Mouse (Mus musculus): ENCODE measurements around the gene Klhl26.

Gene Klhl26

DNA sequence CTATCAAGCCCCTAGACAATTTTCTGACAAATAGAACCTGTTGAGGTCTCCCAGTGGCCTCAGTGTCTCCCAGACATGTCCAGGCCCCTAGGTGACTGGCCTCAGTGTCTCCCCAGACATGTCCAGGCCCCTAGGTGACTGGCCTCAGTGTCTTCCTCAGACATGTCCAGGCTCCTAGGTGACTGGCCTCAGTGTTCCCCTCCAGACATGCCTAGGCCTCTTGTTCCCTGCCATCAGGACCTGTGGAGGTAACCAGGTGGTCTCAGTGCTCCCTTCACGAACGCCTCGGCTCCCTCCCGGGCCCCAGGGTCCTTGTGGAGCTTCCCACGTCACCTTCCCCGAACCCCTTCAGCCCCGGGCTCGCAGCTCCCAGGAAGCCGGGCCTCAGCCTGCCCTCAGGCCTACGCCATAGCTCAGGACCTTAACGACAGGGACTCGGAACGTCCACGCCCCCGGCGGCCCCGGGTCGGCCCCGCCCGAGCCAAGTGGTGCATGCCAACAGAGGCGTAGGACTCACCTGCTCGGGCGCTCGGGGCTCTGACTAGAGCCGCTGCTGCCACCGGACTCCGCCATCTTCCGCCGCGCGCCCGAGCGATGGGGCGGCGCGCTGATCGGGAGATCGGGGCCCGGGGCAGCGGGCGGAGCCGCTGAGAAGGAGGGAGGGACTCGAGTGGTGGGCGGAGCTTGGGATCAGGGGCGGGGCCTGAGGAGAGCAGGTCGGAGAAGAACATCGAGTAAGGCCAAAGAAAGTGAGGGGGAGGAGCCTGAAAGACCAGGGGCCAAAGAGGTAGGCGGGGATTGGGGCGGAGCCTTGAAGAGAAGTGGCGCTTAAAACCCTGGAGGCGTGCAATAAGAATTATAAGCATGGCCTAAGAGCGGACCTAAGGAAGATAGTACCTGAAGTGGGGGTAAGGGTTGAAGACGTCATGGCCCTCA lies at the start of gene Klhl26:
TSS of gene Klhl26 (minus strand) at position 636 of the 936 bp plus-strand sequence.
- DNase-seq (ENCODE audit: low read depth): peak; percentile 98

DNA sequence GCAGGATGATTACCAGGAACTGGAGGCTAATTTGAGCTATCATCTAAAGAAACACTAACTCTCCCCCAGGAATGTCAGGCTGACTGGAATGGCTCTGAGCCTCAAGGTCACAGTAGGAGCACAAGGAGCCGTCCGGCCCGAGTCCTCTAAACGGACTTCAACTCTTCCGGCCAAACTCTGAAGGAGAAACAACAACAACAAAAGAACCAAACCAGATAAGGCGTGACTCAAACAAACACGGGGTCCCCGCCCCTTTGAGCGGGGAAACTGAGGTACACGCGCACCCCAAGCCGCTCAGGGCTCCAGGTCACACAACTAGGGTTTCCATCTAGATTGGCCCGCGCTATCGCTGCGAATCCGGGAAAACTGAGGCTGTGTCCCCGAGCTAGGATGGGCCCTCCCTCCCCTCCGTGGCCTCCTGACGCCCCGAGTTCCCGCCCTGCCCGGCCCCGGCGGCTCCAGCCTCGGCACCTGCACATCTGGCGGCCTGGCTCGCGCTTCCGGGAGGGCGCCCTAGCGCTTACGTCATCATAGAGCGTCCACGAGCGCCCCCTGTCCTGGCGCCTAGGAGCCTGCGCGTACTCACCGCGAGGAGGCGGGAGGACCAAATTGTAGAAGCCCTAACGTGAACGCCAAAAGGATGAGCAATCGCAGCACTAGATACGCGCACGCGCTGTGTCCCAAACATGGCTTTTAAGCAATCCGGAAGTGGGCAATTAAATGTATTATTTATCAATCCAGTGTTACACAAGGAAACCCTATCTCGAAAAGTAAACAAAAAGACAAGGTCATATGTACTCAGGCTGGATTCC lies 46.0 kb upstream of the Klhl26 start:
- DNase-seq (ENCODE audit: low read depth): peak; percentile 98

DNA sequence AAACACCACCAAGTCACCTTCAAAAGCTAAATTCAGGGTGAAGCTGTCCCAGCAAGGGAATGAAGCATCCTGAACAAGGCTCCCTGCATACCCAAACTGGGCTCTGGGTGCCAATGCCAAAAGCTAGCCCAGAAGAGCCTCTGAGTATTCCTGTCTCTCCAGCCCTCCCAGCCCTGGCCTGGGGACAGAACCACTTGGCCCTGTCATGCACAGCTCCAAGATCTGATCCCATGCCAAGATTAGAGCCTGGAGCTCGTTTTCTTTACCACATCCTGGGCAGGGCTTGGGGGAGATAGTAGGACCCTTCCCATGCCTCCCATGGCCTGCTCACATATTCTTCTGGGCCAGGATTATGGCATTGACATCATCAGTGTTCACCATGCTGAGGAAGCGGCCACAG lies 42.8 kb upstream of the Klhl26 start:
- DNase-seq (ENCODE audit: low read depth): no peak

DNA sequence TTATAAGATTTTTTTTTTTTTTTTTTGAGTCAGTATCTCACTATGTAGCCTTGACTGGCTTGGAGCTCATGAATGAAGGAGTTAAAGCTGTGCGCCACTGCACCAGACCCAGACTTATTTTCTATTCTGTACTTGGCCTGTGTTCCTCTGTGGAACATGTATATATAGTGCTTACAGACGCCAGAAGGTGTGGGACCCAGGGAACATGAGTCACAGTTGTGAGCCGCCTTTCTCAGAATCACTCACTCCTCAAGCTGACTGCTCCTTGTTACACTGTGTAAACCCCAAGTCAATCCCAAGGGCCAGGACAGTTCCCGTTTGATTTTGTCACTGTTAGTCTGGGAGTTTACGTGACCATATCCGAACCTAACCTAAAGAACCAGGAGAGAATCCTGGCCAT lies 42.3 kb upstream of the Klhl26 start:
- DNase-seq (ENCODE audit: low read depth): no peak

DNA sequence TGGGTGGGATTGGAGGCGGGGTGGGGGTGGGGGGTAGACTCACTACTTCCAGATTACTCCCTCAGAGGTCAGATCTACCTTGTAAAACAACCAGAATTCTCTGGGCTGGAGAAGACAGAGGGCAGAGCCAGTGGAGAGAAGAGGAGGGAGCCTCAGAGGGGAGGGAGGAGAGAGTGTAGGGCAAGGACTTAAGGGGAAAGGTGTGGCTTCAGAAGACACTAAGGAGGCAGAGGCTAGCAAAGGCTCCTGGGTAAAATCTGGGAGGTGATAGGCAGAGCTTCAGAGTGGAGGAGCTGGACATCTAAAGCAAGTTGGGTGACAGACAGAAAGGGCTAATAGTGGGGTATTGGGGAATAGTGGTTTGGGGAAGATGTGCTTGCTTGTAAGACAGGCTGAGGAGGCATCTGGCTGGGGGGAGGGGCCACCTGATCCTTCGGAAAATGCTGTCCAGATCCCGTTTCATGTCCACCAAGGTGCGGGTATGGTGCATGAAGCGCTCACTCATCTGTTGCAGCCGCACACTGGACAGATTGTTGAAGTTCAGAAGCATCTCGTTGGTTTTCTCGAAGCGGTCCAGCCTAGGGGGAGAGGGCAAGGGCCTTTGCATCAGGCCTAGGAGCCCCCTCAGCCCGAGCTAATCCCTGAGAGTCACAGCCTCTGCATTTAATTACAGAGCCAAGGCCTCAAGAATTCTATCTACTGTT lies 41.3 kb upstream of the Klhl26 start:
- DNase-seq (ENCODE audit: low read depth): no peak

DNA sequence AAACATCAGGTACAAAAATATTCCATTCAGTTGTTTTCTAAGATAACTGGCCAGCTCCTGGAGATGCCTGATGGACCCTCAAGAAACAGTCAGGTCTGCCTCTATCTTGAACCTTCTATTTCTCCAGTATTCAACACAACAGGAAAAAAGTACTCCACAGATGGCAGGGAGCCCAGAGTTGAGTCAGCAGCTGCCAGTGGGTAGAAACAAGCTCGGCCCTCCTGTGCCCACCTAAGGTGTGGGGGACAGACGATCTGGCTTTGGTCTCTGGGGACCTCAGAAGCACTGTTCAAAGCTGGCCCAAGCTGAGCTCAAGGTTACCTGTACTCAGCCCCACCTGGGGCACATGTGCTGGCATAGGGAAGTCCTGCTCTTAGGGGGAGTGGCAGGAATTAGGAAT lies 36.7 kb upstream of the Klhl26 start:
- peak; percentile 75 for DNase-seq (ENCODE audit: low read depth)

DNA sequence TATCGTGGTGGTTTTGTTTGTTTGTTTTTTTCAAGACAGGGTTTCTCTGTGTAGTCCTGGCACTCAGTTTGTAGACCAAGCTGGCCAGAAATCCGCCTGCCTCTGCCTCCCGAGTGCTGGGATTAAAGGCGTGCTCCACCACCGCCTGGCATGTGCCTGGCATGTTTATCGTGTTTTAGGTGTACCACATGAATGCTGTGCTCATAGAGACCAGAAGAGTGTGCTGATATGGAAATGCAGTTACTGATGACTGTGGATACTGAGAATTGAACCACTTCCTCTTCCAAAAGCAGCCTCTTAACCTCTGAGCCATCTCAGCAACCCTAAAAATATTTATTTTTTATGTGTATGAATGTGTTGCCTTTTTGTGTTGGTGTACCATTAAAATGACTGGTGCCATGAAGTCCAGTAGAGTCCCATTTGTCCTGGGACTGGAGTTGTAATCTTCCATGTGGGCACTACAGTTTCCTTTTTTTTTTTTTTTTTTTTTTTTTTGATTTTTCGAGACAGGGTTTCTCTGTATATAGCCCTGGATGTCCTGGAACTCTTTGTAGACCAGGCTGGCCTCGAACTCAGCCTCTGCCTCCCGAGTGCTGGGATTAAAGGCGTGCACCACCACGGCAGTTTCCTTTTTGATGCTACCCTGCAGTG lies 35.6 kb upstream of the Klhl26 start:
- peak; percentile 50 for DNase-seq (ENCODE audit: low read depth)

DNA sequence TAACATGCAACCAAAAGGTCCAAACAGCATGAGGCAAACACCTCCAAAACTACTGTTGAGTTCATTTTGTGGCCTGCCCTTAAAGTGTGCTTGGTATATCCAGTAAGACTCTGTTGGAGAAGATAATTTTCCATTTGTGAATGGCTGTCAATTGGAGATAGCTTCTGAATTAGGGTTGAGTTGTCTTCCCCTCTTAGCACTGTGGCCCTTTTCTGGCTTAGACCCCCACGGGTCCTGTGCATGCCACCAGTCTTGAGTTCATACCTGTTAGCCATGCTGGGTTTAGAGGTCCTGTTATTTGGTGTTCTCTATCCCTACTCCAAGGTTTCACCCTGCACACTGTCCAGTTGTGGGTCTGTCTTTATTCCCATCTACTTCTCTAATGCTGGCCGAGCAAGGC lies 35.0 kb upstream of the Klhl26 start:
- no peak for DNase-seq (ENCODE audit: low read depth)

DNA sequence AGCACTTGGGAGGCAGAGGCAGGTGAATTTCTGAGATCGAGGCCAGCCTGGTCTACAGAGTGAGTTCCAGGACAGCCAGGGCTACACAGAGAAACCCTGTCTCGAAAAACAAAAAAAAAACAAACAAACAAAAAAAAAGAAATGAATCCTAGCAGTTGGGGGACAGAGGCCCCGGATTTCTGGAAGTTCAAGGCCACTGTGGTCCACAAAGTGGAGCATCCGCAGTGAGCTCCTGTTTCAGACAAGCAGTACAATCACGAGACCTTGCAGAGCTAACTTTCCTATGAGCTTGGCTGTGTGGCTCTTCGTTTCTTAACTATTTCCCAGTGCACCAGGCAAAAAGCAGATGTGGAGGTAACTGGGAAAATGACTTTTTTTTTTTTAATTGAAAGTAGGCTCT lies 34.4 kb upstream of the Klhl26 start:
- DNase-seq (ENCODE audit: low read depth): peak; percentile 54

DNA sequence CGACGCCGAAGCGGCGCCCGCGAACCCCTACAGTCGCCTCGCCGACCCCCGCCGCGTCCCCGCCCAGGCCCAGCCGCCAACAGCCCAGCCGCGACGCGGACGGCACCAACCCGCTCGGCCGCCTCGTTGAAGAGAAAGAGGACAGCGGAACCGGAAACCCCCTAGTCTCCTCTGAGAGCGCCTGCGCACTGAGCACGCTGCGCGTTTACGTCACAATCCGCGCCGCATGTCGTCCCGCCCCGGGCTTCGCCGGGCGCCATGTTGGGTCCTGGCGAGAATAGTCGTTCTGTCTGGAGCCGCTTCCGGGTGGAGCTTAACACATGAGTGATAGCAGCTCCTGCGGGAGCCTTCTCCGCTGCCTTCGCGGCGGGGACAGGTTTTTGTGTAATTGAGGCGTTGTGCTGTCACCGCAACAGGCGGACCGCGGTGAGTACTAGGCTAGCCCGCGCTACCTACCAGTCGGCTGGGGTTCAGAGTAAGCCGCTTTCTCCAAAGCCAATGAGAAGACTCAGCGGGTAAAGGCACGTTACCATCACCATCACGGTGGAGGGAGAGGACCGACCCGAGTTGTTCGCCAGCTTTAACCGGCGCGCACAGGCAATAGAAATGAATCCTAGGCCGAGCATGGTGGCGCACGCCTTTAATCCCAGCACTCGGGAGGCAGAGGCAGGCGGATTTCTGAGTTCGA lies 33.6 kb upstream of the Klhl26 start, which contains the start of gene Uba52:
TSS of gene Uba52 (minus strand) at position 574 of the 688 bp plus-strand sequence.
- DNase-seq (ENCODE audit: low read depth): peak; percentile 95

DNA sequence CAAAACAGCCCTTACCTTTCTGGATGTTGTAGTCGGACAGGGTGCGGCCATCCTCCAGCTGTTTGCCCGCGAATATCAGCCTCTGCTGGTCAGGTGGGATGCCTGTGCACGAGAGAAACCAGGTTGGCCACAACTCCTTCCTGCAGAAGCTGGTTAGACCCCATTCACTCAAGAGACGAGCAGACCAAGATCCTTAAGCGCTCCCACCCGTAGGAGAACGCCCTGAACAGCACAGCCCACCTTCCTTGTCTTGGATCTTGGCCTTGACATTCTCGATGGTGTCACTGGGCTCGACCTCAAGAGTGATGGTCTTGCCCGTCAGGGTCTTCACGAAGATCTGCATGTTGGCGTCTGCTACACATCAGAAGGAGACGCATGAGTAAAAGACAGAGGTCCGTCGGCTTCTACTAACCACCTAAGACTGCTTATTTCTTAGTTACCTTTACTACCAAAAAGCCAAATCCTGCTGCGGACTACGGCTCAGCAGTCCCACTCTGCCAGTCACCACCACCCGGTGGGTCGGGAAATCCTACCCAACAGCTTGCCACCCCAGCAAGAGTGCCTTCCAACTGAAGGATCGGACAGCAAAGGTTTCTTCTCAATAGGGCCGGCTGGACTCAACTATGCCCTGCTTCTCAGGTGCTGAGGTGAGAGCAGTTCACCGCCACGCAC lies 32.6 kb upstream of the Klhl26 start:
- DNase-seq (ENCODE audit: low read depth): no peak

DNA sequence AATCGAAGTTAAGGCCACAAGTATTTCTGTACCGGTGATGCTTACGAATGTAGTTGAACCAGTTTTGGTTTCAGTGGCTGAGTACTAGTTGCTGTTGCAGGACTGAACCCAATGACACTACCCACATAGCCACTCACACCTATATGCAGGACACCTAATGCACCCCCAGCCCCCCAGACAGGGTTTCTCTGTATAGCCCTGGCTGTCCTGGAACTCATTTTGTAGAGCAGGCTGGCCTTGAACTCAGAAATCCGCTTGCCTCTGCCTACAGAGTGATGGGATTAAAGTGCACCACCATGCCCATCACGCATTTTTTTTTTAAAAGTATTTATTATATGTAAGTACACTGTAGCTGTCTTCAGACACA lies 30.2 kb upstream of the Klhl26 start:
- DNase-seq (ENCODE audit: low read depth): no peak

DNA sequence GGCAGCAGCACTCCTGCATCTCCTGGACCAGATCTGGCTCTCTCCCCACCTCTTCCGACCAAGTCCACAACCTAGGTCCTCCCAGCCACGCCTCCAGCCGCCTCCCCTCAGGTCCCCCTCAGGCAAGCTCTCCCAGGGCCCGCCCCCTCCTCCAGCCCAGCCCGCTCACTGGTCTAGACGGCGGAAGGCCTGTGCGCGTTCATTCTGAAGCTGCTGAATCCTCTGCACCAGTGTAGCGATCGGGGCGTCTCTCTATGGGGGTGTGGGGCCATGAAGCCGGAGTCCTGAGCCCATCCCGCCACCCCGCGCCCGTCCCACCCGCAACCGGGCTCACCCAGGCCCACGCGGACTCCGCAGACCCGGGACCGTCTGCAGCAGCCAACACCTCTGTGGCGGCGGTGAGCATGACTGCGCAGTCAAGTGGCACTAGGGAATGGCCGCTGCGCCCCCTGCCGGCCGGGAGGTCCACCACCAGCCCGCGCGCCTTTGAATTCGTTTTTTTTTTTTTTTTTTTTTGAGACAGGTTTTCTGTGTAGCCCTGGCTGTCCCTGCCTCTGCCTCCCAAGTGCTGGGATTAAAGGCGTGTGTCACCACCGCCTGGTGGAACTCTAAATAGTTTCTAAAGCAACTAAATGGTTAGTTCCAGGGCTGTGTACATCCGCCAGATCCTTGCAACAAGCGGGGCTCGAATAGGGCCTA lies 29.7 kb upstream of the Klhl26 start, which contains the start of gene Rex1bd:
TSS of gene Rex1bd (minus strand) at position 425 of the 699 bp plus-strand sequence.
- peak; percentile 98 for DNase-seq (ENCODE audit: low read depth)

DNA sequence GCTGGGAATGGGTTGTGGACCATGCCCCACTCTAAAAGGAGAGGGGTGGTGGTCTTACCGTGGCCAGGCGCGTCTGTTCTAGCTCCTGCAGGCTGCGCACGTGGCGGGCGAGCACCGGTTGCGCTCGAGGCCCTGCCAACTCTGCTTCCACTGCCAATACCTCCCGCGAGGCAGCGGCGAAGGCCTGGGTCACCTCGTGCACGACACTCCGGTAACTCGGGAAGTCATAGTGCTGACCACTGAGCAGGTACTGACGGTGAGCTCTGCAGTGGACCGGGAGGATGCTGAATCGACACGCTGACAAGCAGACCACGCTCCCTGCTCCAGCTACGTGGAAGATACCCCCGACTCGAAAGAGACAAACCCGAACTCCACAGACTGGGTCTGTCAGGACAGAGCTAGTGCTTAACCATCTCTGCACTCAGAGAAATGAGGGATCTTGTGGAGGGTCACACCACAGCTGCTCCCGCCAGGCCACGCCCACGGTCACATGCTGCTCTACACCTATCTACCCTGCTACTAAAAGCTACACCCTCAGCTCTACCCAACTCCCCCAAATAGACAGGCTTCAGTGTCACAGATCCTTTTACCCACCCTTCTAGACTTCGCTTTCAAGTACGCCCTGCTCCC lies 29.0 kb upstream of the Klhl26 start:
- no peak for DNase-seq (ENCODE audit: low read depth)

DNA sequence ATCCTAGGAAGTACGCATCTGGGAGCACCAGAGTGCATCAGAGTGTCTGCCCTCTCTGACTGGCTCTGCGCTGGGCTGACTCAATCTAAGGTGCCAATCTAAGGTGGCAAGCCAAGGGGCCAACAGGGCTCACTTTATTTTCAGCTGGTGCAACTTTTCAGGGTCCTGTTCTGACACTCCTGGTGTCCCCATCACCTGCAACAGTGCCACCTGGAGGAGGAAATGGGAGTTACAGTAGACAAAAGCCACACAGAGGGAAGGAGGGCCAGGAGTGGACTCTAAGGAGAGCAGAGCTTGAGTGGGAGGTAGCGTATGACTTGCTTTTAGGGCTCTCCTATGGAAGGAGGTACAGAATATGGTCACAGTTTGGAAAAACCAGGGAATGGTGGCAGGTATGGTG lies 28.1 kb upstream of the Klhl26 start:
- peak; percentile 71 for DNase-seq (ENCODE audit: low read depth)

DNA sequence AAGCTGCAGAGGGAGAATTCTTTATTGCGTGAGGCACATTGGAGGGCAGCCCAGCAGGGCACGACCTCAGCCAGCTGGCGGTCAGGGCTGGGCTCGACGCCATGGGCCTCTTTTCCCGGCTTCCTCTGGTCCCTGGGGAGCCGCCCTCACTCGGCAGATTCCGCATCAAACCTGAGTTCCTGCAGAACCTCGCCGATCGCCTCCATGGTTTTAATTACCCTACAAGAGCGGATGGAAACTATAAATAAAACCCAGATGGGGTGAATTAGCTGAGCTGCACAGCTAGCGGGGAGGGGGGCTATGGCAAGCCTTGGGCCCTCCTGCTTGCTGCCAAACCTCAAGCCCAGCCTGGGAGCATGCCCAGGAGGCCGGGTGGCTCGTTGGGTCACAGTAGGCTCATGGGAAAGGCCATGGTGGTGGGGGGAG lies 27.5 kb upstream of the Klhl26 start:
- no peak for DNase-seq (ENCODE audit: low read depth)

DNA sequence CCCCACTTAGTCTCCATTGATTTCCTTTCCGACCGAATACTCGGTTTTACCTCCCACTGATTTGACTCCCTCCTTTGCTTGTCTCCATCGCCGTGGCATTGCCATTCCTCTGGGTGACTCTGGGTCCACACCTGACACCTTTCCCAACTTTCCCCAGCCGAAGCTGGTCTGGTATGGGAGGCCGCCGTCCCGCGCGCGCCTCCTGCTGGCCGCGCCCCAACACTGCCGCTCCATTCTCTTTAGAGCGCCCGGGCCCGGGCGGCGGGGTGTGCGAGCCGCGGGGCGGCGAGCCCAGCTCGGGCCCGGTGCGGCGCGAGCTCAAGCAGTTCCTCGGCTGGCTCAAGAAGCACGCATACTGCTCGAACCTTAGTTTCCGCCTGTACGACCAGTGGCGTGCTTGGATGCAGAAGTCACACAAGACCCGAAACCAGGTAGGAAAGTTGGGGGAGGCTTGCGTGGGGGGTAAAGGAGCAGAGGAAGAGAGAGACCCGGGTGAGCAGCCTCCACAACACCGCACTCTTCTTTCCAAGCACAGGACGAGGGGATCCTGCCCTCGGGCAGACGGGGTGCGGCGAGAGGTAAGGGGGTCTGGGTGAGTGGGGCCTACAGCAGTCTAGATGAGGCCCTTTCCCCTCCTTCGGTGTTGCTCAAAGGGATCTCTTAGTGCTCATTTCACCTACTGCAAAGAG lies 26.4 kb upstream of the Klhl26 start:
- DNase-seq (ENCODE audit: low read depth): no peak

DNA sequence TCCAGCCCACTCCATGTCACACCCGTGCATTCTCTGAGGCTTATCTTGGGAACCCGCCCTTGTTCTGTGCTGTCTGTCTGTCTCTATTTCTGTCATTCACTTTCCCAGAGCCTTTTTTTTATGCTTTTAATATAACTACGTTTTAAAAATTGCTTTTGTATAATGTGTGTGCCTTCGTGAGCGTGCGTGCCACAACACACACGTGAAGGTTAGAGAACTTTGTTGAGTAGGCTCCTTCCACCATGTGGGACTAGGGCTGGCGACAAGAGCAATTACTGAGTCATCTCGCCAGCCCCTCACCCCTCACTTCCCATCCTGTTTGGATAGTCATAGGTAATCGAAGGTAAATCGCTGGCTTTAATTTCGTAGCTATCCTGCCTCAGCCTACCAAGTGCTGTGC lies 25.8 kb upstream of the Klhl26 start:
- no peak for DNase-seq (ENCODE audit: low read depth)

All from 416B (cell line).